Mouse (Mus musculus): Measurements from ENCODE around the gene Ly75. TPM values are rescaled to one million over a fixed set of nuclear protein-coding genes. Genes with fewer than 3 reads are reported as not detected.
A peak's percentile ranks its signal among the peaks of the same experiment; 100 is the strongest.

Gene Ly75
- polyA plus RNA-seq, 1 experiment from 2014 or later: 1.1 TPM

DNA sequence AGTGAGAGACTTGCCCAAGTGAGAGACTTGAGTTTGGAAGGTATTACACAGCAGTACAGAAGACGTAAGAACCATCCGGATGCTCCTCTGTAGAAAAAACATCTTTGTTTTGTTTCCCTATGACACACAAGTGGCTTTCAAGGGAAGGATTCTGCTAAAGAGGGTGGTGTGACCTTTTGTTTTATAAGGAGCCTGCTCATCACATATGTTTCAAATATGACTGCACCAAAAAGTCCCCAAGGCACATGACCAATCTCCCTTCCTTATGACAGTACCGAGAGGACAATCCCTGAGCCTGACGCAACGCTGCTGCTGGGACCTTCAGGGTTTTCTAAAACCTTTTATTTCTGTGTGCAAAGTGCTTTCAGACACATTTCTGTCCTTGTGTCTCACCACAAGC lies 12.9 kb downstream of the Ly75 start:
- H3K4me3 ChIP-seq (replicated peaks): no peak overlapping the region
- no peak overlapping the region for H3K9ac ChIP-seq
- 89% methylated on average over 5 of the region's 5 CpGs for WGBS
- no peak for ATAC-seq (ENCODE audit: insufficient number of reproducible peaks, low FRiP score, low TSS enrichment, low read depth)
- H3K27ac ChIP-seq (replicated peaks): no peak overlapping the region
- H3K36me3 ChIP-seq: no peaks in the 10 kb centered on the region
- no peaks in the 10 kb centered on the region for H3K4me1 ChIP-seq
- no peaks in the 10 kb centered on the region for H3K9me3 ChIP-seq (replicated peaks)
- H3K4me2 ChIP-seq (replicated peaks): no peak overlapping the region
- H3K27me3 ChIP-seq: no peaks in the 10 kb centered on the region

DNA sequence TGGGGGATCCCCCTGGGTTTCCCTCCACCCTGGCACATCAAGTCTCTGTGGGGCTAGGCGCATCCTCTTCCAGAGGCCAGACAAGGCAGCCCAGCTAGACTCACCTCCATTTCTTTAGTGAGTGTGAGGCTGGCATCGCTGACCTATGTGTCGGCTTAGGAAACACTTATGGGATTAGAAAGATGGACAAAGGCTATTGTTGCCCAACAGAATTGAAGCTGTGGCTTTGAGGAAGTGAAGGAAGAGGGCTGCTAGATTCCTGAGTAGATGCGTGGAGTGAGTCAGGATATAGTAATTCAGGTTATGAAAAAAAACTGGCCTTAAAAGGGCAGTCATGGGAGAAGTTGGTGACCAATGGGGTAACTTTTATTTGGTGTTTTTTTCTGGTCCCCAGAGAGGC lies 13.6 kb downstream of the Ly75 start:
- ATAC-seq (ENCODE audit: insufficient number of reproducible peaks, low FRiP score, low TSS enrichment, low read depth): no peak
- Histone ChIP-seq H3K36me3 (no peaks in the 10 kb centered on the region), H3K4me2 (replicated peaks) (no peak overlapping the region), H3K27me3 (no peaks in the 10 kb centered on the region), H3K4me1 (no peaks in the 10 kb centered on the region), H3K9me3 (replicated peaks) (no peaks in the 10 kb centered on the region), H3K27ac (replicated peaks) (no peak overlapping the region), H3K9ac (no peak overlapping the region), H3K4me3 (replicated peaks) (no peak overlapping the region)
- WGBS: 73% methylated on average over 4 of the region's 4 CpGs

DNA sequence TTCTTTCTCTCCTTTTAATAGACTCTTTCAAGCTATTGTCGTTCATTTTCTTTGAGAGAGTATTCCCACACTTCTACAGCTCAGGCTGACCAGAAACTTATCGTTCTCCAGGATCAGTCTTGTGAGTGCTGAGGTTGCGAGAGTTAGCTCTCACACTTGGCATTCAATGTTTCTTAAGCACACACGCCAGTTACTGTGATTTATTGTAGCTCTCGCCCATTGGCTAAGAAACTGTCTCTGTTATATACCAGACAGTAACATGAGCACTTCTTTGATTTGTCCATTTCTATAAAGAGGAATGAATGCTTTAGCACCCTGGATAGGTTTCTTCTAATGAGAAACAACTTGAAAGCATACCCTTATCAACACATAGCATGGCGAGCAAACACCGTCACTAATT lies 15.2 kb downstream of the Ly75 start:
- H3K9me3 ChIP-seq (replicated peaks): no peaks in the 10 kb centered on the region
- H3K27me3 ChIP-seq: no peaks in the 10 kb centered on the region
- no peak overlapping the region for H3K27ac ChIP-seq (replicated peaks)
- no peaks in the 10 kb centered on the region for H3K36me3 ChIP-seq
- H3K4me2 ChIP-seq (replicated peaks): no peak overlapping the region
- WGBS: 83% methylated on average over 7 of the region's 7 CpGs
- H3K4me3 ChIP-seq (replicated peaks): no peak overlapping the region
- no peak for ATAC-seq (ENCODE audit: insufficient number of reproducible peaks, low FRiP score, low TSS enrichment, low read depth)
- no peak overlapping the region for H3K9ac ChIP-seq
- no peaks in the 10 kb centered on the region for H3K4me1 ChIP-seq

DNA sequence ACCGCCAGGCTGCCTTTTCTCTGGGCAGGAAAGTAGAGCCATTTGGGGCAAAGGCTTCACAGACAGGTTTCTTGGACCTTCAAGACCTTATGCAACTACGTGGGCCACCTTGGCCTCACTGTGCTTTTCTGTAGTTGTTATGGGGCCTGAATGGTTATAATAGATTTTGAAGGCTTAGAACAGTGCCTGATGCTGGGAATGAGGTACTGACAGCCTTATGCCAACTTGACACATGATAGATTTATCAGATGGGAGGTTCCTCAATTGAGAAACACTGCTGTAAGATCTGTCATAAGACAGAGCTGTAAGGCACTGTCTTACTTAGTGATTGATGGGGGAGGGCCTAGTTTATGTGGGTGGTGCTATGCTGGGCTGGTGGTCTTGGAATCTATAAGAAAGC lies 15.9 kb downstream of the Ly75 start:
- Histone ChIP-seq H3K4me1 (no peaks in the 10 kb centered on the region), H3K9ac (no peak overlapping the region), H3K9me3 (replicated peaks) (no peaks in the 10 kb centered on the region), H3K27me3 (no peaks in the 10 kb centered on the region), H3K27ac (replicated peaks) (no peak overlapping the region), H3K4me2 (replicated peaks) (no peak overlapping the region), H3K4me3 (replicated peaks) (no peak overlapping the region), H3K36me3 (no peaks in the 10 kb centered on the region)
- no peak for ATAC-seq (ENCODE audit: insufficient number of reproducible peaks, low FRiP score, low TSS enrichment, low read depth)
- WGBS: 94% methylated on average over 2 of the region's 2 CpGs

DNA sequence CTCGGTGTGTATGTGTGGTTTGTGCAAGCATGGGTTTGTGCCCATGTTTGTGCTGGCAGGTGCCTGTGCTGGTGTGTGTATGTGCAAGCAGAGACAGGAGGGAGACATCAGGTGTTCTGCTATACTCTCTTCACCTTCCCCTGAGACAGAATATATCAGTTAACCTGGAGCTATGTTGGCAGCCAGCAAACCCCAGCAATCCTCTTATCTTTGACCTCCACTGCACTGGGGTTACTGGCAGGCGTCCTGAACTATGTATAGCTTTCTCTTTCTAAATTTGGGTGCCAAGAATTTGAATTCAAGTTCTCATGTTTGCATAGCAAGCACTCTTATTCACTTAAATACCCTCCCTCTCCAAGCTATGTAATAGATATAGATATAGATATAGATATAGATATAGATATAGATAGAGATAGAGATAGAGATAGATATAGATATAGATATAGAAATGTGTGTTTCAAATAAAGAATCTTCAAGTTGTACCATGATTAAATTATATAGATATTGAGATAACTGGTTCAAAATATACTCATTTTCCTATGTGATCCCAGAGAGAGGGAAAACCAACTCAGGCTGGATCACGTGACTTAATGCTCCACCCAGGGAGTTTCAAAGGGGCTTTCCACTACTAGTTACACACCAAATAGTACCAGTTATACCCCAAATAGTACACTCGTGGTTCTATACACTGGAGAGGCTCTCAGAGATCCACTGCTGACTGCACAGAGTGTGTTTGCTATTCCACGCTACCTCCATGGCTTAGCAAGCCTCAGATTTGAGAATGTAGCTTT lies 17.1 kb downstream of the Ly75 start:
- no peak overlapping the region for H3K4me2 ChIP-seq (replicated peaks)
- no peaks in the 10 kb centered on the region for H3K9me3 ChIP-seq (replicated peaks)
- H3K9ac ChIP-seq: no peak overlapping the region
- 82% methylated on average over 5 of the region's 5 CpGs for WGBS
- H3K4me1 ChIP-seq: no peaks in the 10 kb centered on the region
- H3K4me3 ChIP-seq (replicated peaks): no peak overlapping the region
- no peaks in the 10 kb centered on the region for H3K27me3 ChIP-seq
- no peak overlapping the region for H3K27ac ChIP-seq (replicated peaks)
- no peaks in the 10 kb centered on the region for H3K36me3 ChIP-seq
- no peak for ATAC-seq (ENCODE audit: insufficient number of reproducible peaks, low FRiP score, low TSS enrichment, low read depth)

DNA sequence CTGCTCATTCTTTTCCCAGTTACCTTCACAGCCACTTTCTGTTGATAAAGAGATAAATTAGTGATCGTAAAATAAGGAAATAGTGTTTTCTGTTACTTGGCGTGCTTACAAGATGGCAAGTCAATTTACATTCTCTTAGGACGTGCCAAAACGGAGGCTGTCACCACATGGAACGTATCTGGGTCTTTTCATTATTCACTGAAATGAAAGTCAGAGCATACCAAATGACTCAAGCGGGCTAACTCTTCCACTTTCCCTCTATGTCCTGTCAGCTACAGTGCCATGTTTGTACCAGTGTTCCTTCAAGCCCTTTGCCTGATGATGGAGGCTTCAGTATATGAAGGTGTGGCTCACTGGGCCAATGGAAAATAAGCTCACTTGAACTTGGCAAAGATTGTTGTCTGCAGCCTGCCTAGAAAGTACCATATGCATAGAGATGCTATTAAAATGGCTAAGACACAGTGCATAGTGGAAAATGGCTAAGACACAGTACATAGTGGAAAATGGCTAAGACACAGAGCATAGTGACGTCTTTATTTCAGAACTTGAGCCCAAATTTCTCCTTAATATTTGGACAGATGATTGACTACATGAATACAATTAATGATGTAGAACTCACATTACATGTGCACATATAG lies 17.8 kb downstream of the Ly75 start:
- no peaks in the 10 kb centered on the region for H3K36me3 ChIP-seq

DNA sequence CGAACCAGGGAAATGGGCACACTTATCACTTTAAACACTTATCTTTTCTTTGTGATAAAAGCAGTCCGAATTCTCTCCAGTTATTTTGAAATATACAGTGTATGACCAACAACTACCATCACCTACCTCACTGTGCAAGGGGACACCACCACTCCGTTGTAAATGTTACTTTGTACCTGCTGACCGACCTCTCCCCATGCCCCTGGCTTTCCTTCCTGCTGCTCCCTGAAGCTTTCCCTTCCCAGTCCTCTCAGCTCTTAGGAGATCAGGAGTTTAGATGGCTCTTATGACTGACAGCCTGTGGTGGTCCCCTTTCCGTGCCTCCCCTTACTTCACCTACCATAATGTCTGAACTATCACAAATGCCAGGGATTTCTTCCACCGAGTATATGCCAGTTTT lies 21.0 kb downstream of the Ly75 start:
- WGBS: 83% methylated on average over 6 of the region's 6 CpGs

More for the DNA sequence above, 17.8 kb downstream of the Ly75 start:
- no peak overlapping the region for H3K4me2 ChIP-seq (replicated peaks)
- no peak overlapping the region for H3K9ac ChIP-seq
- H3K4me1 ChIP-seq: no peaks in the 10 kb centered on the region
- no peaks in the 10 kb centered on the region for H3K9me3 ChIP-seq (replicated peaks)
- 67% methylated on average over 7 of the region's 7 CpGs for WGBS
- H3K4me3 ChIP-seq (replicated peaks): no peak overlapping the region
- H3K27me3 ChIP-seq: no peaks in the 10 kb centered on the region
- H3K27ac ChIP-seq (replicated peaks): no peak overlapping the region
- ATAC-seq (ENCODE audit: insufficient number of reproducible peaks, low FRiP score, low TSS enrichment, low read depth): no peak

DNA sequence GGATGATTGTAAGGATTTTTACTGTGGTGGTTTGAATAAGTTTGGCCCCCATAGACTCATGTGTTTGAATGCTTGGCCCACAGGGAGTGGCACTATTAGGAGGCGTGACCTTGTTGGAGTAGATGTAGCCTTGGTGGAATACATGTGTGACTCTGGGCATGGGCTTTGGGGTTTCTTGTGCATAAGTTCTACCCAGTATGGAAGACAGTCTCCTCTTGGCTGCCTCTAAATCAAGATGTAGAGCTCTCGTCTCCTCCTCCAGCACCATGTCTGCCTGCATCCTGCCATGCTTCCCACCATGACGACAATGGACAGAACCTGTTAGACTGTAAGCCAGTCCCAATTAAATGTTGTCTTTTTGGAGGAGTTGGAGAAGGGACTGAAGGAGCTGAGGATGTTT lies 23.3 kb downstream of the Ly75 start:
- Histone ChIP-seq H3K27ac (replicated peaks) (no peak overlapping the region), H3K27me3 (no peaks in the 10 kb centered on the region), H3K4me3 (replicated peaks) (no peak overlapping the region), H3K9ac (no peak overlapping the region), H3K4me2 (replicated peaks) (no peak overlapping the region), H3K36me3 (no peaks in the 10 kb centered on the region), H3K4me1 (0 out of 2 replicates have a peak, but pooled peaks cover 7% of the 10 kb centered on the region), H3K9me3 (replicated peaks) (no peaks in the 10 kb centered on the region)
- no peak for ATAC-seq (ENCODE audit: insufficient number of reproducible peaks, low FRiP score, low TSS enrichment, low read depth)
- WGBS: 96% methylated on average over 3 of the region's 3 CpGs

More for the DNA sequence above, 21.0 kb downstream of the Ly75 start:
- H3K36me3 ChIP-seq: no peaks in the 10 kb centered on the region
- H3K4me1 ChIP-seq: no peaks in the 10 kb centered on the region
- H3K27ac ChIP-seq (replicated peaks): no peak overlapping the region
- ATAC-seq (ENCODE audit: insufficient number of reproducible peaks, low FRiP score, low TSS enrichment, low read depth): no peak
- H3K9me3 ChIP-seq (replicated peaks): no peaks in the 10 kb centered on the region
- no peaks in the 10 kb centered on the region for H3K27me3 ChIP-seq
- no peak overlapping the region for H3K4me3 ChIP-seq (replicated peaks)
- H3K4me2 ChIP-seq (replicated peaks): no peak overlapping the region
- H3K9ac ChIP-seq: no peak overlapping the region

DNA sequence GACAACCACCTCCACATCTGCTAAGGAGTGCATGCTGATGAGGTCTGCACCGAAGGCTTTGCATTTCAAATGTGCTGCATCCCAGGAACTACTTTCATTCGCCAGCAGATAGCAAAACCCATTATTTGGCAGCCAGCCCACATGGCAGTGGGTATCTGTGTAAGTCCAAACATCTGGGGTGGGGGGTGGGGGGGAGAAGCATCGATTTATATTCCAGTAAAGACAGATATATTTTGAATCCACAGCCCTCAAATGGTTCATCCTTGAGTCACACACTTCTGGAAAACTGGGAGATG lies 27.8 kb downstream of the Ly75 start:
- no peaks in the 10 kb centered on the region for H3K9me3 ChIP-seq (replicated peaks)

DNA sequence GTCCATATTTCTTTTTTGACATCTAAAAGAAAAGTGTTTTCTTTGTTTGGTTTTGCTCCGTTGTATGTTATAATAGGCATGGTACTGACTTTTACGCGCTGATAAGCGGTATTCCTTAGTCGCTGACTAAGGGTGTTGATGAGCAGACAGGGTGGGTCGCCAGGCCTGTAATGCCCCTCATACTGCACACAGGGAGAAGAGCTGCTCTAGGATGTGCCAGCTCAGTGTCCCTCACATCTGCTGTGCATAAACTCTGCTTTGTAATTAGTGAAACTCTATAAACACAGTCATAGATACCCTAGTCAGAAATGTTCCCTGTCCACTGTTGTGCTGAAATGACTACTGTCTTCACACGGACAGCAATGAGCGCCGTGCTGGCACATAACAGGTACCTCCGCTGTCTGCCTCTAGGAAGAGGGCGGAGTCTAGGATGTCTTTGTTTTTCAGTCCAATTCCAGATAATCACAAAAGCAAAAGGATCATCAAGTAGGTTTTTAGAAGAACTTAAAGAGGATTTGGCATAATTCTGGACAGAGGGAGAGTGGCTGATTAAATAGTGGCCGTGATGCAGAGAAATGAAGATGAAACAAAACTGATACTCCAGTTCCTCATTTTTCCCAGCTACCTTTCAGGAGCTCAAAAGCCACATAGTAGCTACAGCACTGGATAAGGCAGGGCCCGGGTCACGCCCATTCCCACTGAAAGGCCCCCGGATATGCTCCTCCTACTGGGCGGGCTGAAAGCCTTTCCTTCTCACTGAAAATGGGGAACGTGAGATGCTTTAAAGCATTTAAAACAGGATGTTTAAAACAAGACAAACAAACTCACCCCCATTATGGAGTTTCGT lies 28.3 kb downstream of the Ly75 start:
- WGBS: 57% methylated on average over 18 of the region's 18 CpGs
- peak overlapping the region; percentile 24; the same call in 1 of the 2 replicates for H3K4me2 ChIP-seq (replicated peaks)
- H3K27ac ChIP-seq (replicated peaks): no peak overlapping the region
- H3K4me1 ChIP-seq: 0 out of 2 replicates have a peak, but pooled peaks cover 8% of the 10 kb centered on the region
- H3K4me3 ChIP-seq (replicated peaks): no peak overlapping the region
- H3K36me3 ChIP-seq: no peaks in the 10 kb centered on the region
- H3K9me3 ChIP-seq (replicated peaks): no peaks in the 10 kb centered on the region
- no peaks in the 10 kb centered on the region for H3K27me3 ChIP-seq
- no peak overlapping the region for H3K9ac ChIP-seq
- no peak for ATAC-seq (ENCODE audit: insufficient number of reproducible peaks, low FRiP score, low TSS enrichment, low read depth)

More for the DNA sequence above, 27.8 kb downstream of the Ly75 start:
- 0 out of 2 replicates have a peak, but pooled peaks cover 8% of the 10 kb centered on the region for H3K4me1 ChIP-seq
- ATAC-seq (ENCODE audit: insufficient number of reproducible peaks, low FRiP score, low TSS enrichment, low read depth): no peak
- H3K9ac ChIP-seq: no peak overlapping the region
- 24% methylated on average over 3 of the region's 3 CpGs for WGBS
- no peaks in the 10 kb centered on the region for H3K36me3 ChIP-seq
- no peaks in the 10 kb centered on the region for H3K27me3 ChIP-seq
- H3K4me2 ChIP-seq (replicated peaks): peak overlapping the region; percentile 24; the same call in 1 of the 2 replicates
- no peak overlapping the region for H3K4me3 ChIP-seq (replicated peaks)
- H3K27ac ChIP-seq (replicated peaks): no peak overlapping the region

DNA sequence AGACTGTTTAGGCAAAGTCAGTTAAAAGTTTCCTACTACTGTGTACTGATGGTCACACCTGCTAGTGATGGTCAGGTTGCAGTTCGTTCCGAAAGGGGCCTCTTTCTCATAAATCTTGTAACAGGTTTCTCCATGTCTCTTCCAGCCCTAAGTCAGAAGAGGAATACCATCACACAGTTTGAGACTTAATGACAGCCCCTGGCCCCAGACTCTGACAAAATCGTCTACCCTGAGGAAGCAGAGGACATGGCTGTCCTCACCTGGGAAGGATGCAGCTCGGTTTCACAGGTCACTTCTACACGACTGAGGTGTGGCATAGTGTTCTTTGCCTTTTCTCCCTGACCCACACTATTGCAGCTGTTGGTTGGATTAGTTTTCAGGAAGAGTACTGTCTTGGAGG lies 30.8 kb downstream of the Ly75 start:
- H3K4me1 ChIP-seq: 0 out of 2 replicates have a peak, but pooled peaks cover 8% of the 10 kb centered on the region
- 80% methylated on average over 5 of the region's 5 CpGs for WGBS
- H3K9me3 ChIP-seq (replicated peaks): no peaks in the 10 kb centered on the region
- no peaks in the 10 kb centered on the region for H3K27me3 ChIP-seq
- H3K4me3 ChIP-seq (replicated peaks): no peak overlapping the region
- H3K9ac ChIP-seq: no peak overlapping the region
- no peak overlapping the region for H3K4me2 ChIP-seq (replicated peaks)
- no peak for ATAC-seq (ENCODE audit: insufficient number of reproducible peaks, low FRiP score, low TSS enrichment, low read depth)
- no peaks in the 10 kb centered on the region for H3K36me3 ChIP-seq
- no peak overlapping the region for H3K27ac ChIP-seq (replicated peaks)
